Mouse (Mus musculus): ENCODE results near the gene Spsb4. TPM values are rescaled to one million over a fixed set of nuclear protein-coding genes. Genes with fewer than 3 reads are reported as not detected.
"Not testable (repeated sequence)": the region's sequence is repeated elsewhere in the genome, so short reads cannot be mapped to it uniquely, and the experiment has no call there.

The Spsb4 gene
- polyA plus RNA-seq, 1 experiment from 2014 or later, result 53.7 TPM

GRCm38 (mm10) chr9:96942975-96943374 lies 75.7 kb downstream of the Spsb4 start:
- ATAC-seq (replicated peaks; ENCODE audit: extremely low read depth, insufficient read depth, low FRiP score), result 0 out of 2 replicates have a peak, but pooled peaks have one; percentile 12
- no peaks in the 10 kb centered on the region for H3K27me3 ChIP-seq (ENCODE audit: control insufficient read depth, insufficient read depth, low read length)
- no peak overlapping the region for H3K27ac ChIP-seq (ENCODE audit: low read length)
- no peak overlapping the region for H3K9ac ChIP-seq (ENCODE audit: low read length)
- H3K36me3 ChIP-seq (ENCODE audit: control insufficient read depth, insufficient read depth), result peaks cover 11% of the 10 kb centered on the region
- H3K4me3 ChIP-seq (ENCODE audit: low read length), result no peak overlapping the region
- 85% methylated on average over 3 of the region's 3 CpGs for WGBS
- 0 out of 2 replicates have a peak, but pooled peaks cover 2% of the 10 kb centered on the region for H3K4me1 ChIP-seq (ENCODE audit: control insufficient read depth, insufficient read depth, low read length)
- no peak overlapping the region for H3K4me2 ChIP-seq (ENCODE audit: low read depth, low read length)
- peaks cover 4% of the 10 kb centered on the region; the same call in 1 of the 2 replicates for H3K9me3 ChIP-seq (replicated peaks; ENCODE audit: control insufficient read depth, low read length)

GRCm38 (mm10) chr9:96938887-96939286 lies 79.8 kb downstream of the Spsb4 start:
- no peaks in the 10 kb centered on the region for H3K4me1 ChIP-seq (ENCODE audit: control insufficient read depth, insufficient read depth, low read length)
- H3K27me3 ChIP-seq (ENCODE audit: control insufficient read depth, insufficient read depth, low read length), result 0 out of 2 replicates have a peak, but pooled peaks cover 2% of the 10 kb centered on the region
- H3K4me2 ChIP-seq (ENCODE audit: low read depth, low read length), result no peak overlapping the region
- H3K36me3 ChIP-seq (ENCODE audit: control insufficient read depth, insufficient read depth), result peaks cover 11% of the 10 kb centered on the region
- 81% methylated on average over 5 of the region's 5 CpGs for WGBS
- H3K9me3 ChIP-seq (replicated peaks; ENCODE audit: control insufficient read depth, low read length), result peaks cover 4% of the 10 kb centered on the region; the same call in 1 of the 2 replicates
- no peak overlapping the region for H3K9ac ChIP-seq (ENCODE audit: low read length)
- H3K4me3 ChIP-seq (ENCODE audit: low read length), result no peak overlapping the region
- H3K27ac ChIP-seq (ENCODE audit: low read length), result no peak overlapping the region
- ATAC-seq (replicated peaks; ENCODE audit: extremely low read depth, insufficient read depth, low FRiP score), result no peak

- H3K9ac ChIP-seq (ENCODE audit: low read length); H3K9me3 ChIP-seq (replicated peaks; ENCODE audit: control insufficient read depth, low read length); H3K4me2 ChIP-seq (ENCODE audit: low read depth, low read length); H3K27me3 ChIP-seq (ENCODE audit: control insufficient read depth, insufficient read depth, low read length); H3K4me1 ChIP-seq (ENCODE audit: control insufficient read depth, insufficient read depth, low read length); ATAC-seq (replicated peaks; ENCODE audit: extremely low read depth, insufficient read depth, low FRiP score); H3K27ac ChIP-seq (ENCODE audit: low read length); H3K4me3 ChIP-seq (ENCODE audit: low read length); H3K36me3 ChIP-seq (ENCODE audit: control insufficient read depth, insufficient read depth): not testable (repeated sequence)
- 93% methylated on average over 2 of the region's 2 CpGs for WGBS
Observed at GRCm38 (mm10) chr9:96936427-96936826, 82.2 kb downstream of the Spsb4 start.

GRCm38 (mm10) chr9:96935556-96936300 lies 82.9 kb downstream of the Spsb4 start:
- H3K4me1 ChIP-seq (ENCODE audit: control insufficient read depth, insufficient read depth, low read length), result no peaks in the 10 kb centered on the region
- no peak overlapping the region for H3K4me2 ChIP-seq (ENCODE audit: low read depth, low read length)
- H3K4me3 ChIP-seq (ENCODE audit: low read length), result no peak overlapping the region
- H3K27ac ChIP-seq (ENCODE audit: low read length), result no peak overlapping the region
- ATAC-seq (replicated peaks; ENCODE audit: extremely low read depth, insufficient read depth, low FRiP score), result no peak
- 0 out of 2 replicates have a peak, but pooled peaks cover 2% of the 10 kb centered on the region for H3K27me3 ChIP-seq (ENCODE audit: control insufficient read depth, insufficient read depth, low read length)
- peaks cover under 1% of the 10 kb centered on the region for H3K36me3 ChIP-seq (ENCODE audit: control insufficient read depth, insufficient read depth)
- peaks cover 1% of the 10 kb centered on the region; the same call in 1 of the 2 replicates for H3K9me3 ChIP-seq (replicated peaks; ENCODE audit: control insufficient read depth, low read length)
- no peak overlapping the region for H3K9ac ChIP-seq (ENCODE audit: low read length)
- WGBS, result 47% methylated on average over 15 of the region's 15 CpGs

- Histone ChIP-seq H3K27ac (ENCODE audit: low read length) (no peak overlapping the region), H3K27me3 (ENCODE audit: control insufficient read depth, insufficient read depth, low read length) (0 out of 2 replicates have a peak, but pooled peaks cover 2% of the 10 kb centered on the region), H3K4me3 (ENCODE audit: low read length) (no peak overlapping the region), H3K4me2 (ENCODE audit: low read depth, low read length) (no peak overlapping the region), H3K9me3 (replicated peaks; ENCODE audit: control insufficient read depth, low read length) (no peaks in the 10 kb centered on the region), H3K9ac (ENCODE audit: low read length) (no peak overlapping the region), H3K36me3 (ENCODE audit: control insufficient read depth, insufficient read depth) (no peaks in the 10 kb centered on the region), H3K4me1 (ENCODE audit: control insufficient read depth, insufficient read depth, low read length) (no peaks in the 10 kb centered on the region)
- no peak for ATAC-seq (replicated peaks; ENCODE audit: extremely low read depth, insufficient read depth, low FRiP score)
- 74% methylated on average over 3 of the region's 3 CpGs for WGBS
Observed at GRCm38 (mm10) chr9:96934816-96935215, 83.8 kb downstream of the Spsb4 start.

GRCm38 (mm10) chr9:96932751-96933150 lies 85.9 kb downstream of the Spsb4 start:
- H3K9ac ChIP-seq (ENCODE audit: low read length), result no peak overlapping the region
- H3K27me3 ChIP-seq (ENCODE audit: control insufficient read depth, insufficient read depth, low read length), result 0 out of 2 replicates have a peak, but pooled peaks cover 10% of the 10 kb centered on the region
- no peak overlapping the region for H3K4me2 ChIP-seq (ENCODE audit: low read depth, low read length)
- no peaks in the 10 kb centered on the region for H3K4me1 ChIP-seq (ENCODE audit: control insufficient read depth, insufficient read depth, low read length)
- ATAC-seq (replicated peaks; ENCODE audit: extremely low read depth, insufficient read depth, low FRiP score), result no peak
- no peak overlapping the region for H3K4me3 ChIP-seq (ENCODE audit: low read length)
- WGBS, result 90% methylated on average over 8 of the region's 8 CpGs
- no peaks in the 10 kb centered on the region for H3K9me3 ChIP-seq (replicated peaks; ENCODE audit: control insufficient read depth, low read length)
- H3K27ac ChIP-seq (ENCODE audit: low read length), result no peak overlapping the region
- H3K36me3 ChIP-seq (ENCODE audit: control insufficient read depth, insufficient read depth), result no peaks in the 10 kb centered on the region

GRCm38 (mm10) chr9:96923577-96924316 lies 94.9 kb downstream of the Spsb4 start:
- WGBS, result 69% methylated on average over 17 of the region's 17 CpGs
- peaks cover 12% of the 10 kb centered on the region for H3K9me3 ChIP-seq (replicated peaks; ENCODE audit: control insufficient read depth, low read length)
- no peak overlapping the region for H3K4me3 ChIP-seq (ENCODE audit: low read length)
- no peak overlapping the region for H3K27ac ChIP-seq (ENCODE audit: low read length)
- H3K4me1 ChIP-seq (ENCODE audit: control insufficient read depth, insufficient read depth, low read length), result no peaks in the 10 kb centered on the region
- H3K36me3 ChIP-seq (ENCODE audit: control insufficient read depth, insufficient read depth), result no peaks in the 10 kb centered on the region
- peaks cover 5% of the 10 kb centered on the region; the same call in 1 of the 2 replicates for H3K27me3 ChIP-seq (ENCODE audit: control insufficient read depth, insufficient read depth, low read length)
- H3K9ac ChIP-seq (ENCODE audit: low read length), result no peak overlapping the region
- ATAC-seq (replicated peaks; ENCODE audit: extremely low read depth, insufficient read depth, low FRiP score), result no peak
- H3K4me2 ChIP-seq (ENCODE audit: low read depth, low read length), result no peak overlapping the region

- 77% methylated on average over 6 of the region's 6 CpGs for WGBS
- Histone ChIP-seq H3K9me3 (replicated peaks; ENCODE audit: control insufficient read depth, low read length) (peaks cover 14% of the 10 kb centered on the region), H3K36me3 (ENCODE audit: control insufficient read depth, insufficient read depth) (no peaks in the 10 kb centered on the region), H3K4me1 (ENCODE audit: control insufficient read depth, insufficient read depth, low read length) (no peaks in the 10 kb centered on the region), H3K27me3 (ENCODE audit: control insufficient read depth, insufficient read depth, low read length) (peaks cover 4% of the 10 kb centered on the region; the same call in 1 of the 2 replicates), H3K27ac (ENCODE audit: low read length) (no peak overlapping the region), H3K4me3 (ENCODE audit: low read length) (no peak overlapping the region), H3K9ac (ENCODE audit: low read length) (no peak overlapping the region), H3K4me2 (ENCODE audit: low read depth, low read length) (no peak overlapping the region)
- ATAC-seq (replicated peaks; ENCODE audit: extremely low read depth, insufficient read depth, low FRiP score), result no peak
Observed at GRCm38 (mm10) chr9:96923119-96923518, 95.5 kb downstream of the Spsb4 start.
